Mouse (Mus musculus): ENCODE data around the gene Clic6. TPM values are rescaled to one million over a fixed set of nuclear protein-coding genes. Genes with fewer than 3 reads are reported as not detected.

Gene Clic6
- polyA plus RNA-seq, 1 experiment: not detected

DNA sequence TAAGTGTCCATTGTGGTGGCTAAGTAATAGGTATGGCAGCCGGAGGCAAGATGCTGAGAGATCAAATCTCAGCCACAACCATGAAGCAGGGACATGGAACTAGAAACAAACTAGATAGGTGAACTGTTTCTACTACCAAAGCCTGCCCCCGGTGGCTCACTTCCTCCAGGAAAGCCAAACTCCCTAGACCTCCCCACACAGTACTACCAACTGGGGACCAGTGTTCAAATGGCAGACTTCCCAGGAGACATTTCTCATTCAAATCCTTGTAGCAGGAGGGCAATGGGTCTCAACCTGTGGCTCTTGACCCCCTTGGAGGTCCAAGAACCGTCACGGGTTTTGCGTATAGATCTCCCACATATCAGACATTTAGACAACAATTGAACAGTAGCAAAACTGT is 18.5 kb upstream of the Clic6 start:
- Histone ChIP-seq H3K27me3 (ENCODE audit: control insufficient read depth, insufficient read depth, insufficient read length) (no peaks in the 10 kb centered on the region), H3K36me3 (ENCODE audit: control insufficient read depth, insufficient read depth) (no peaks in the 10 kb centered on the region), H3ac (ENCODE audit: control insufficient read depth, insufficient read length) (no peak overlapping the region), H3K79me2 (ENCODE audit: control insufficient read depth, insufficient read depth) (no peaks in the 10 kb centered on the region), H3K4me3 (no peak overlapping the region), H3K4me2 (ENCODE audit: low read depth) (no peak overlapping the region)
- TF ChIP-seq USF1 (IDR thresholded peaks at IDR 0.05; ENCODE audit: low read depth) (no peak), TCF12 (IDR thresholded peaks at IDR 0.05; ENCODE audit: insufficient read depth, poor library complexity, severe bottlenecking) (no peak), POLR2A (IDR thresholded peaks at IDR 0.05; ENCODE audit: insufficient read length, low read depth) (no peak), MYOD1 (IDR thresholded peaks at IDR 0.05; ENCODE audit: control insufficient read depth in 1 of 3, insufficient read length in 2 of 3, low read depth in 2 of 3) (no peak), REST (IDR thresholded peaks at IDR 0.05; ENCODE audit: insufficient read depth, insufficient read length) (no peak), CEBPB (IDR thresholded peaks at IDR 0.05; ENCODE audit: insufficient read depth, poor library complexity, severe bottlenecking) (no peak), MYOG (IDR thresholded peaks at IDR 0.05; ENCODE audit: control insufficient read depth in 1 of 3, insufficient read depth in 1 of 3, insufficient read length in 2 of 3, low read depth in 2 of 3) (no peak), E2F4 (IDR thresholded peaks at IDR 0.05; ENCODE audit: insufficient read depth) (no peak), POLR2AphosphoS2 (IDR thresholded peaks at IDR 0.05; ENCODE audit: insufficient read length, low read depth) (no peak), TCF3 (IDR thresholded peaks at IDR 0.05; ENCODE audit: insufficient read length, low read depth) (no peak), MAX (IDR thresholded peaks at IDR 0.05; ENCODE audit: low read depth) (no peak), SRF (IDR thresholded peaks at IDR 0.05; ENCODE audit: control insufficient read depth, insufficient read length, low read depth) (no peak)

DNA sequence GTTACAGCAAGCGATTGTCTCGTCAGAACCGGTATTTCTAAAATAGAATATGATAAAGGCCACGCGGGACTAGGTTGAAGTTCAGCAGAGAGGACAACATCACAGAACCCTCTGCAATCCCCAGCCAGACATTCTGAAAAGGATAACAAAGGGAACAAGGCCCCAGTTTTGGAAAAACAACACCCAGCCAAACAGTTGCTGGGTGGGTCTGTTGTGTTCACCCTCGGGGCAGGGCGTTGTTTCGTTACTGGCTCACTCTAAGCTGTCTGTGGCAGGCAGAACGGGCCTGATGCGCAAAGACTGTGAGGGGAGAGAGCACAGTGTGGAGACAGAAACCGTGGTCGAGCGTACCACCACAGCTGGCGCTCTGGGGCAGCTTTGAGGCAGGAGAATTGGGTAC is 17.1 kb upstream of the Clic6 start:
- Histone ChIP-seq H3ac (ENCODE audit: control insufficient read depth, insufficient read length) (no peak overlapping the region), H3K36me3 (ENCODE audit: control insufficient read depth, insufficient read depth) (no peaks in the 10 kb centered on the region), H3K27me3 (ENCODE audit: control insufficient read depth, insufficient read depth, insufficient read length) (no peaks in the 10 kb centered on the region), H3K4me2 (ENCODE audit: low read depth) (no peak overlapping the region), H3K79me2 (ENCODE audit: control insufficient read depth, insufficient read depth) (no peaks in the 10 kb centered on the region), H3K4me3 (no peak overlapping the region)
- TF ChIP-seq MYOD1 (IDR thresholded peaks at IDR 0.05; ENCODE audit: control insufficient read depth in 1 of 3, insufficient read length in 2 of 3, low read depth in 2 of 3) (no peak), E2F4 (IDR thresholded peaks at IDR 0.05; ENCODE audit: insufficient read depth) (no peak), REST (IDR thresholded peaks at IDR 0.05; ENCODE audit: insufficient read depth, insufficient read length) (no peak), POLR2AphosphoS2 (IDR thresholded peaks at IDR 0.05; ENCODE audit: insufficient read length, low read depth) (no peak), USF1 (IDR thresholded peaks at IDR 0.05; ENCODE audit: low read depth) (no peak), TCF12 (IDR thresholded peaks at IDR 0.05; ENCODE audit: insufficient read depth, poor library complexity, severe bottlenecking) (no peak), CEBPB (IDR thresholded peaks at IDR 0.05; ENCODE audit: insufficient read depth, poor library complexity, severe bottlenecking) (no peak), POLR2A (IDR thresholded peaks at IDR 0.05; ENCODE audit: insufficient read length, low read depth) (no peak), MAX (IDR thresholded peaks at IDR 0.05; ENCODE audit: low read depth) (no peak)

DNA sequence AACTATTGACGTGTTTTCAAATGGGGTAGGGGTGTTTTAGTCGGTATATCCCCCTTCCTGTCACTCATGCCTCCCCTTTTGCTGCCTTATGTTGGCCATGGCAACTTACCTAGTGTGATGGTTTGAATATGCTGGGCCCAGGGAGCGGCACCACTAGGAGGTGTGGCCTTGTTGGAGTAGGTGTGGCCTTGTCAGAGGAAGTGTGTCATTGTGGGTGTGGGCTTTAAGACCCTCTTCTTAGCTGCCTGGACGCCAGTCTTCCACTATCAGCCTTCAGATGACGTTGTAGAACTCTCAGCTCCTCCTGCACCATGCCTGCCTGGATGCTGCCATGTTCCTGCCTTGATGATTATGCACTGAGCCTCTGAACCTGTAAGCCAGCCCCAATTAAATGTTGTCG is 14.8 kb upstream of the Clic6 start, which contains the start of gene Rcan1:
Rcan1 (minus strand) TSS at position 162 of the 400 bp plus-strand sequence.
- H3K79me2 ChIP-seq (ENCODE audit: control insufficient read depth, insufficient read depth): no peaks in the 10 kb centered on the region
- no peak within 1 kb of the TSS for H3ac ChIP-seq (ENCODE audit: control insufficient read depth, insufficient read length)
- no peaks in the 10 kb centered on the region for H3K36me3 ChIP-seq (ENCODE audit: control insufficient read depth, insufficient read depth)
- H3K4me2 ChIP-seq (ENCODE audit: low read depth): no peak within 1 kb of the TSS
- no peak within 1 kb of the TSS for H3K4me3 ChIP-seq
- no peak for TF ChIP-seq USF1 (IDR thresholded peaks at IDR 0.05; ENCODE audit: low read depth)
- no peak for TF ChIP-seq POLR2AphosphoS2 (IDR thresholded peaks at IDR 0.05; ENCODE audit: insufficient read length, low read depth)
- no peak for TF ChIP-seq TCF3 (IDR thresholded peaks at IDR 0.05; ENCODE audit: insufficient read length, low read depth)
- no peaks in the 10 kb centered on the region for H3K27me3 ChIP-seq (ENCODE audit: control insufficient read depth, insufficient read depth, insufficient read length)

DNA sequence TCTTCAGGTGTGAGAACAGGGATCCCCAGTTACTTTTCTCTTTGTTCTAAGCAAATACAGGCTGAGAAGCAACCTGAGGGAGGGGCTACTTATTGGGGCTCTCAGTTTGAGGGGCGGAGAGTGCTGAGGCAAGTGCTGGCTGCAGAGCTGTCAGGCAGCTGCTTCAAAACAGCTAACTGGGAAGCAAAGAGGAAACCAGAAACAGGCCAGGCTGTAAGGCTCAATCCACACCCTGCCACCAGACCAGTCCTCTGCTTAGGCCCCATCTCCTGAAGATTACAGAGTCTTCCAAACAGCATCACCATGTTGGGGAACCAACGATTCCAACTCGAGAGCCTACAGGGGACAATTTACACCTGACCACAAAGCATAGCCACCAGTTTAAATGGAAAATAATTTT is 12.6 kb upstream of the Clic6 start:
- H3K79me2 ChIP-seq (ENCODE audit: control insufficient read depth, insufficient read depth): no peaks in the 10 kb centered on the region
- no peak overlapping the region for H3K4me3 ChIP-seq
- H3K36me3 ChIP-seq (ENCODE audit: control insufficient read depth, insufficient read depth): no peaks in the 10 kb centered on the region
- no peak overlapping the region for H3K4me2 ChIP-seq (ENCODE audit: low read depth)
- H3ac ChIP-seq (ENCODE audit: control insufficient read depth, insufficient read length): no peak overlapping the region
- TF ChIP-seq MAX (IDR thresholded peaks at IDR 0.05; ENCODE audit: low read depth): no peak
- TF ChIP-seq POLR2AphosphoS2 (IDR thresholded peaks at IDR 0.05; ENCODE audit: insufficient read length, low read depth): no peak
- no peak for TF ChIP-seq E2F4 (IDR thresholded peaks at IDR 0.05; ENCODE audit: insufficient read depth)
- TF ChIP-seq CEBPB (IDR thresholded peaks at IDR 0.05; ENCODE audit: insufficient read depth, poor library complexity, severe bottlenecking): no peak
- no peak for TF ChIP-seq USF1 (IDR thresholded peaks at IDR 0.05; ENCODE audit: low read depth)
- no peak for TF ChIP-seq MYOD1 (IDR thresholded peaks at IDR 0.05; ENCODE audit: control insufficient read depth in 1 of 3, insufficient read length in 2 of 3, low read depth in 2 of 3)
- TF ChIP-seq MYOG (IDR thresholded peaks at IDR 0.05; ENCODE audit: control insufficient read depth in 1 of 3, insufficient read depth in 1 of 3, insufficient read length in 2 of 3, low read depth in 2 of 3): no peak
- TF ChIP-seq SRF (IDR thresholded peaks at IDR 0.05; ENCODE audit: control insufficient read depth, insufficient read length, low read depth): no peak
- TF ChIP-seq REST (IDR thresholded peaks at IDR 0.05; ENCODE audit: insufficient read depth, insufficient read length): no peak
- no peak for TF ChIP-seq POLR2A (IDR thresholded peaks at IDR 0.05; ENCODE audit: insufficient read length, low read depth)
- TF ChIP-seq TCF3 (IDR thresholded peaks at IDR 0.05; ENCODE audit: insufficient read length, low read depth): no peak
- no peak for TF ChIP-seq TCF12 (IDR thresholded peaks at IDR 0.05; ENCODE audit: insufficient read depth, poor library complexity, severe bottlenecking)
- peaks cover 4% of the 10 kb centered on the region for H3K27me3 ChIP-seq (ENCODE audit: control insufficient read depth, insufficient read depth, insufficient read length)

- no peak overlapping the region for H3K4me2 ChIP-seq (ENCODE audit: low read depth)
- no peak overlapping the region for H3K4me3 ChIP-seq
- TF ChIP-seq MAX (IDR thresholded peaks at IDR 0.05; ENCODE audit: low read depth): no peak
- no peak for TF ChIP-seq TCF3 (IDR thresholded peaks at IDR 0.05; ENCODE audit: insufficient read length, low read depth)
- TF ChIP-seq USF1 (IDR thresholded peaks at IDR 0.05; ENCODE audit: low read depth): no peak
- TF ChIP-seq TCF12 (IDR thresholded peaks at IDR 0.05; ENCODE audit: insufficient read depth, poor library complexity, severe bottlenecking): no peak
- TF ChIP-seq POLR2A (IDR thresholded peaks at IDR 0.05; ENCODE audit: insufficient read length, low read depth): no peak
- TF ChIP-seq CEBPB (IDR thresholded peaks at IDR 0.05; ENCODE audit: insufficient read depth, poor library complexity, severe bottlenecking): no peak
- no peak for TF ChIP-seq REST (IDR thresholded peaks at IDR 0.05; ENCODE audit: insufficient read depth, insufficient read length)
- no peak for TF ChIP-seq MYOG (IDR thresholded peaks at IDR 0.05; ENCODE audit: control insufficient read depth in 1 of 3, insufficient read depth in 1 of 3, insufficient read length in 2 of 3, low read depth in 2 of 3)
- no peak for TF ChIP-seq POLR2AphosphoS2 (IDR thresholded peaks at IDR 0.05; ENCODE audit: insufficient read length, low read depth)
- TF ChIP-seq E2F4 (IDR thresholded peaks at IDR 0.05; ENCODE audit: insufficient read depth): no peak
- TF ChIP-seq SRF (IDR thresholded peaks at IDR 0.05; ENCODE audit: control insufficient read depth, insufficient read length, low read depth): no peak
- TF ChIP-seq MYOD1 (IDR thresholded peaks at IDR 0.05; ENCODE audit: control insufficient read depth in 1 of 3, insufficient read length in 2 of 3, low read depth in 2 of 3): no peak
- no peaks in the 10 kb centered on the region for H3K79me2 ChIP-seq (ENCODE audit: control insufficient read depth, insufficient read depth)
- no peaks in the 10 kb centered on the region for H3K36me3 ChIP-seq (ENCODE audit: control insufficient read depth, insufficient read depth)
- peaks cover 19% of the 10 kb centered on the region for H3K27me3 ChIP-seq (ENCODE audit: control insufficient read depth, insufficient read depth, insufficient read length)
- no peak overlapping the region for H3ac ChIP-seq (ENCODE audit: control insufficient read depth, insufficient read length)
Observed at GRCm38 (mm10) chr16:92475093-92475860, 10.3 kb upstream of the Clic6 start.

Data from myocyte (in vitro differentiated cells).